Mouse (Mus musculus): Measurements from ENCODE around the gene Nono.

- no peak for TF ChIP-seq CTCF (IDR thresholded peaks at IDR 0.05; ENCODE audit: borderline replicate concordance, extremely low read depth, insufficient read depth, insufficient read length)
- TF ChIP-seq POLR2A (IDR thresholded peaks at IDR 0.05; ENCODE audit: borderline replicate concordance, extremely low read depth, insufficient read depth, insufficient read length, poor library complexity, severe bottlenecking) = no peak
Observed at GRCm38 (mm10) chrX:101396459-101396858, 32.7 kb upstream of the Nono start.

Measured in brain, embryonic 14.5 days (tissue).